Comparison of ENCODE assay signal across 10 mouse cellular contexts in the genomic region with DNA sequence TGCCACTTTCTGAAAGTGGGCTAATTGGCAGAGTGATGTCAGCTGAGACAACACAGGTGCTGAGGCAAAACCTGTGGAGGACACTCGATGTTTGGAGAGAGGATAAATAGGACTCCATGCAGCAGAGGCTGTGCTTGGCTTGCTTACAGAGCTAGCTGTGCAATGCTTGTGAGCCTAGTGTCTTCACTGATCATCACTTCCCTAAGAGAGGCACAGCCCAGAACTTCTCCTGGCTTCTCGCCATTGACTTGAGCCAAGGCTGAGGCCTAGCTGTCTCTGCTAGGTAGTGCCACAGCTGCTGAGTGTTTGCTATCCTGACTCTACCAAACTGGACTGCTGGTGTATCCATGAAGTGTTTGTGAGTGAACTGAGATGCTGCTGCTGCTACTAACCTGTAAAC. TPM values are rescaled to one million over a fixed set of nuclear protein-coding genes. Genes with fewer than 3 reads are reported as not detected.
DNase-seq lines count a peak whose midpoint lies in the region; ATAC-seq and TF ChIP-seq lines count a peak whose summit lies in the region.
"Had no signal": no experiment of that assay in that cellular context is flagged by ENCODE, and none has a peak within 500 bp of the region (broad histone marks: within the 10 kb centered on the region; RNA-seq: fewer than 3 reads in every experiment).

No protein-coding gene starts in this region.

- peak; percentile 62 to 83 for DNase-seq in adrenal gland, adult (ENCODE audit: inconsistent age in 2 of 2, low spot score in 1 of 2)
- no peak for DNase-seq in adrenal gland, postnatal 4 days (ENCODE audit: low spot score in 2 of 2)
- DNase-seq in midbrain, postnatal 0 days (ENCODE audit: low spot score) = peak; percentile 33
- DNase-seq in midbrain, embryonic 14.5 days = no peak
- DNase-seq in ovary, postnatal 36 days (ENCODE audit: low spot score) = peak; percentile 52
- no peak for DNase-seq in cerebellum, adult 11 months
- DNase-seq in left cerebral cortex, postnatal 36 days (ENCODE audit: low spot score in 2 of 2) = no peak
- DNase-seq: liver, embryonic 13.5 days had no signal

- H3K4me2 ChIP-seq in midbrain, postnatal 0 days (ENCODE audit: low read depth, low read length, poor library complexity, severe bottlenecking) = no peak overlapping the region
- H3K4me2 ChIP-seq in midbrain, embryonic 14.5 days (ENCODE audit: low read length) = no peak overlapping the region
- H3K4me2 ChIP-seq in kidney, embryonic 14.5 days (replicated peaks; ENCODE audit: low read depth, low read length) = no peak overlapping the region
- H3K4me2 ChIP-seq: liver, embryonic 13.5 days had no signal

- no peaks in the 10 kb centered on the region for H3K4me1 ChIP-seq in midbrain, postnatal 0 days (ENCODE audit: insufficient read depth, low read length)
- H3K4me1 ChIP-seq in midbrain, embryonic 14.5 days (ENCODE audit: control insufficient read depth, insufficient read depth, low read length) = no peaks in the 10 kb centered on the region
- H3K4me1 ChIP-seq in kidney, embryonic 14.5 days (ENCODE audit: control insufficient read depth, insufficient read depth, low read length) = no peaks in the 10 kb centered on the region
- H3K4me1 ChIP-seq: liver, embryonic 13.5 days had no signal

- H3K27me3 ChIP-seq in midbrain, postnatal 0 days (ENCODE audit: insufficient read depth, low read length) = no peaks in the 10 kb centered on the region
- H3K27me3 ChIP-seq in midbrain, embryonic 14.5 days (ENCODE audit: control insufficient read depth, insufficient read depth, low read length) = no peaks in the 10 kb centered on the region
- no peaks in the 10 kb centered on the region for H3K27me3 ChIP-seq in kidney, embryonic 14.5 days (ENCODE audit: control insufficient read depth, insufficient read depth, low read length)
- H3K27me3 ChIP-seq: liver, embryonic 13.5 days had no signal

- intact Hi-C loops in left cerebral cortex, postnatal 36 days (cut with DNase I) = no loop called here

- H3K4me3 ChIP-seq in midbrain, postnatal 0 days (ENCODE audit: low read depth, low read length) = no peak overlapping the region
- no peak overlapping the region for H3K4me3 ChIP-seq in midbrain, embryonic 14.5 days (replicated peaks; ENCODE audit: low read depth, low read length)
- no peak overlapping the region for H3K4me3 ChIP-seq in kidney, embryonic 14.5 days (ENCODE audit: low read length)
- H3K4me3 ChIP-seq: liver, embryonic 13.5 days had no signal

- 76% methylated on average over 2 of the region's 2 CpGs for WGBS in midbrain, postnatal 0 days
- WGBS in midbrain, embryonic 14.5 days = 76% methylated on average over 2 of the region's 2 CpGs
- 61% methylated on average over 2 of the region's 2 CpGs for WGBS in kidney, embryonic 14.5 days

- no peak overlapping the region for H3K27ac ChIP-seq in midbrain, postnatal 0 days (ENCODE audit: low read depth, low read length)
- no peak overlapping the region for H3K27ac ChIP-seq in midbrain, embryonic 14.5 days (replicated peaks; ENCODE audit: low read depth, low read length)
- H3K27ac ChIP-seq in kidney, embryonic 14.5 days (ENCODE audit: low read depth, low read length) = no peak overlapping the region
- H3K27ac ChIP-seq: liver, embryonic 13.5 days had no signal

- H3K9ac ChIP-seq in midbrain, postnatal 0 days (replicated peaks; ENCODE audit: low read length, poor library complexity, severe bottlenecking) = no peak overlapping the region
- no peak overlapping the region for H3K9ac ChIP-seq in midbrain, embryonic 14.5 days (replicated peaks; ENCODE audit: low read length)
- no peak overlapping the region for H3K9ac ChIP-seq in kidney, embryonic 14.5 days (ENCODE audit: low read depth, low read length)
- H3K9ac ChIP-seq: liver, embryonic 13.5 days had no signal

- no peaks in the 10 kb centered on the region for H3K9me3 ChIP-seq in midbrain, postnatal 0 days (ENCODE audit: low read length)
- H3K9me3 ChIP-seq in midbrain, embryonic 14.5 days (ENCODE audit: control insufficient read depth, low read length) = no peaks in the 10 kb centered on the region
- H3K9me3 ChIP-seq in kidney, embryonic 14.5 days (ENCODE audit: control insufficient read depth, low read length) = no peaks in the 10 kb centered on the region
- H3K9me3 ChIP-seq: liver, embryonic 13.5 days had no signal

- H3K36me3 ChIP-seq in midbrain, postnatal 0 days (ENCODE audit: insufficient read depth, low read length) = no peaks in the 10 kb centered on the region
- H3K36me3 ChIP-seq in midbrain, embryonic 14.5 days (ENCODE audit: control insufficient read depth, insufficient read depth, low read length) = peaks cover 7% of the 10 kb centered on the region; the same call in 1 of the 2 replicates
- peaks cover 21% of the 10 kb centered on the region; the same call in 1 of the 2 replicates for H3K36me3 ChIP-seq in kidney, embryonic 14.5 days (ENCODE audit: control insufficient read depth, insufficient read depth, low read length)

- TF ChIP-seq CTCF in midbrain, postnatal 0 days (IDR thresholded peaks at IDR 0.05) = no peak

- no peak for ATAC-seq in midbrain, postnatal 0 days (ENCODE audit: low FRiP score)
- ATAC-seq in midbrain, embryonic 14.5 days (ENCODE audit: low FRiP score, low TSS enrichment) = no peak
- 0 out of 2 replicates have a peak, but pooled peaks have one; percentile 41 for ATAC-seq in kidney, embryonic 14.5 days (ENCODE audit: low FRiP score, low TSS enrichment)

RNA-seq across cellular contexts. Expression of a gene that starts 17.3 kb away (rescaled TPM):
- total RNA-seq in adrenal gland, postnatal 4 days (2021) = not detected
- total RNA-seq in midbrain, postnatal 0 days (2014; rRNA removed) = 0.66 and 0.94 TPM in 2 replicates
- 1.2 and 2.8 TPM in 2 replicates for polyA plus RNA-seq in midbrain, postnatal 0 days (2015; fragmentation: Nextera tagmentation; extraction: Ambion mirVana)
- 2.6 and 3.1 TPM in 2 replicates for polyA plus RNA-seq in midbrain, embryonic 14.5 days (2014; fragmentation: Nextera tagmentation; extraction: Ambion mirVana)
- 2.0 and 2.1 TPM in 2 replicates for polyA plus RNA-seq in kidney, embryonic 14.5 days (2014; fragmentation: Nextera tagmentation; extraction: Ambion mirVana)
- total RNA-seq in left cerebral cortex, postnatal 36 days (2021) = 1 to 10 TPM; 1.8 to 2.0 TPM
- polyA plus RNA-seq: small intestine, adult 2 months had no signal

RNA-seq across cellular contexts. Expression of a gene that starts 17.4 kb away (rescaled TPM):
- total RNA-seq in adrenal gland, postnatal 4 days (2021) = 10 to 100 TPM; 11.7 to 12.0 TPM
- 15.6 and 46.7 TPM in 2 replicates for total RNA-seq in midbrain, postnatal 0 days (2014; rRNA removed)
- polyA plus RNA-seq in midbrain, postnatal 0 days (2015; fragmentation: Nextera tagmentation; extraction: Ambion mirVana) = 2.2 and 3.6 TPM in 2 replicates
- 6.8 and 7.4 TPM in 2 replicates for polyA plus RNA-seq in midbrain, embryonic 14.5 days (2014; fragmentation: Nextera tagmentation; extraction: Ambion mirVana)
- polyA plus RNA-seq in kidney, embryonic 14.5 days (2014; fragmentation: Nextera tagmentation; extraction: Ambion mirVana) = 2.3 and 4.0 TPM in 2 replicates
- total RNA-seq in left cerebral cortex, postnatal 36 days (2021) = 10 to 100 TPM; 19.3 to 27.6 TPM

Comparison
In these comparisons a context has a peak if more than half of its experiments do, and no peak if none do; other contexts are left out.
1. DNase-seq: peak in adrenal gland, adult (2 of 2), midbrain, postnatal 0 days (single experiment) and ovary, postnatal 36 days (single experiment); none in adrenal gland, postnatal 4 days (0 of 2), midbrain, embryonic 14.5 days (single experiment), cerebellum, adult 11 months (single experiment) and left cerebral cortex, postnatal 36 days (0 of 2).